In the genomic region with DNA sequence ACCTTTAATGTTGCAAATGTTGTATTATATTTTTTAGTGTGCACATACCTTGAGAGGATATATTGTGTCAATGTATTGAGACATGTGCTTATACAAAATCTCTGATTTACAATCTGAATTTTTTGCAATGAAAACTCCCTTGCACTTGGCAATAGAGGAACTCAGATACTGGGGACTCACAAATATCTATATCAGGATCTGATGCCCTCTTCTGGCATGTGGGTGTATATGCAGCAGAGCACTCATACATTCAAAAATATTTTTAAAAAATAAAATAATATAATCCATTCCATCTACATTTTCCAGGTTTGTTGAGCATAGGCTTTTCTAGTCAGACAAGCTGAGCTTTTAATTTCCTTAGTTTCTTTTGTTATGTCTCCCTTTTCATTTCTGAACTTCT, we compare ENCODE assay signal across 29 mouse cellular contexts. TPM values are rescaled to one million over a fixed set of nuclear protein-coding genes. Genes with fewer than 3 reads are reported as not detected.
DNase-seq lines count a peak whose midpoint lies in the region; ATAC-seq and TF ChIP-seq lines count a peak whose summit lies in the region.
"Had no signal": no experiment of that assay in that cellular context is flagged by ENCODE, and none has a peak within 500 bp of the region (broad histone marks: within the 10 kb centered on the region; RNA-seq: fewer than 3 reads in every experiment).

No protein-coding gene starts in this region.

- intact Hi-C loops in gastrocnemius, adult 2 months (cut with DNase I), result no loop called here
- intact Hi-C loops in gastrocnemius, postnatal 36 days (cut with DNase I), result no loop called here
- intact Hi-C loops in left cerebral cortex, adult 2 months (cut with DNase I), result loop anchor here (2.0 to 5.0 kb wide), 2 partner anchors 169 to 244 kb away; no protein-coding TSS in a partner anchor
- intact Hi-C loops in left cerebral cortex, postnatal 36 days (cut with DNase I), result loop anchor here (10.0 kb wide), 1 partner anchor 241 kb away; no protein-coding TSS in a partner anchor

- peak; percentile 47 for TF ChIP-seq RAD21 in CH12.LX (IDR thresholded peaks at IDR 0.05; ENCODE audit: low read depth, low read length)

- no peak for DNase-seq in gastrocnemius, adult 2 months
- no peak for DNase-seq in gastrocnemius, postnatal 36 days
- no peak for DNase-seq in left cerebral cortex, adult 2 months (ENCODE audit: extremely low spot score in 1 of 2, low spot score in 2 of 2)
- no peak for DNase-seq in left cerebral cortex, adult 8-10 months (ENCODE audit: low spot score in 2 of 2)
- DNase-seq in CH12.LX (ENCODE audit: extremely low read depth), result peak; percentile 17
- no peak for DNase-seq in left cerebral cortex, postnatal 36 days (ENCODE audit: low spot score in 2 of 2)
- DNase-seq: cerebellum, adult 9-11 months; gastrocnemius, postnatal 10 days; kidney, postnatal 4 days; right cerebral cortex, postnatal 25 days; thymus, adult 2 months had no signal

- no peaks in the 10 kb centered on the region for H3K27me3 ChIP-seq in CH12.LX (replicated peaks)
- H3K27me3 ChIP-seq: embryonic facial prominence, embryonic 15.5 days; heart, embryonic 15.5 days; hindbrain, embryonic 12.5 days; limb, embryonic 15.5 days; liver, embryonic 15.5 days; midbrain, embryonic 15.5 days; neural tube, embryonic 15.5 days; stomach, embryonic 15.5 days had no signal

- no peaks in the 10 kb centered on the region for H3K4me1 ChIP-seq in CH12.LX (ENCODE audit: control insufficient read depth in 1 of 2, insufficient read depth in 2 of 2)
- H3K4me1 ChIP-seq: embryonic facial prominence, embryonic 15.5 days; heart, embryonic 15.5 days; hindbrain, embryonic 12.5 days; limb, embryonic 15.5 days; liver, embryonic 15.5 days; midbrain, embryonic 15.5 days; neural tube, embryonic 15.5 days; stomach, embryonic 15.5 days had no signal

- in situ Hi-C loops in CH12.LX (cut with MboI; ENCODE audit: low pct_ligation_motif_present, low pct_unique_long_range_greater_than_20kb, low sequenced_read_pairs), result no loop called here

- H3K36me3 ChIP-seq in CH12.LX (replicated peaks in 1 of 2; ENCODE audit: control insufficient read depth in 1 of 2, insufficient read depth in 1 of 2, low read length in 1 of 2), result no peaks in the 10 kb centered on the region
- H3K36me3 ChIP-seq: embryonic facial prominence, embryonic 15.5 days; heart, embryonic 15.5 days; hindbrain, embryonic 12.5 days; limb, embryonic 15.5 days; liver, embryonic 15.5 days; midbrain, embryonic 15.5 days; neural tube, embryonic 15.5 days; stomach, embryonic 15.5 days had no signal

- H3K9ac ChIP-seq in CH12.LX (ENCODE audit: insufficient read depth, low read depth), result no peak overlapping the region
- H3K9ac ChIP-seq: embryonic facial prominence, embryonic 15.5 days; heart, embryonic 15.5 days; hindbrain, embryonic 12.5 days; limb, embryonic 15.5 days; liver, embryonic 15.5 days; midbrain, embryonic 15.5 days; neural tube, embryonic 15.5 days; stomach, embryonic 15.5 days had no signal

- no peak overlapping the region for H3K27ac ChIP-seq in gastrocnemius, adult 2 months
- no peak overlapping the region for H3K27ac ChIP-seq in left cerebral cortex, adult 2 months
- H3K27ac ChIP-seq in CH12.LX (ENCODE audit: insufficient read depth, low read depth), result no peak overlapping the region
- H3K27ac ChIP-seq: embryonic facial prominence, embryonic 15.5 days; heart, embryonic 15.5 days; hindbrain, embryonic 12.5 days; limb, embryonic 15.5 days; liver, embryonic 15.5 days; midbrain, embryonic 15.5 days; neural tube, embryonic 15.5 days; stomach, embryonic 15.5 days had no signal

- no peaks in the 10 kb centered on the region for H3K9me3 ChIP-seq in CH12.LX (replicated peaks; ENCODE audit: low read length)
- H3K9me3 ChIP-seq: embryonic facial prominence, embryonic 15.5 days; heart, embryonic 15.5 days; hindbrain, embryonic 12.5 days; limb, embryonic 15.5 days; liver, embryonic 15.5 days; midbrain, embryonic 15.5 days; neural tube, embryonic 15.5 days; stomach, embryonic 15.5 days had no signal

- ATAC-seq in megakaryocyte progenitor cell, adult 5-6 weeks (replicated peaks; ENCODE audit: poor library complexity), result peak; percentile 63; the same call in 1 of the 2 replicates
- ATAC-seq: inflammation-experienced regulatory T-cells, adult 6 months; lung, postnatal 0 days; midbrain, embryonic 15.5 days had no signal

- dilution Hi-C loops in CH12.LX (cut with MboI; ENCODE audit: extremely low pct_ligation_motif_present, extremely low pct_unique_long_range_greater_than_20kb, low sequenced_read_pairs), result no loop called here

- TF ChIP-seq EP300 in CH12.LX (IDR thresholded peaks at IDR 0.05; ENCODE audit: low read length), result no peak

- H3K79me2 ChIP-seq in CH12.LX (replicated peaks; ENCODE audit: control insufficient read depth, extremely low read depth, insufficient read depth, poor library complexity, severe bottlenecking), result no peaks in the 10 kb centered on the region

- no peak for TF ChIP-seq POLR2A in CH12.LX (IDR thresholded peaks at IDR 0.05; ENCODE audit: low read depth, low read length)

- no peak overlapping the region for H3K4me3 ChIP-seq in gastrocnemius, adult 2 months
- H3K4me3 ChIP-seq in left cerebral cortex, adult 2 months, result no peak overlapping the region
- H3K4me3 ChIP-seq in CH12.LX (replicated peaks in 1 of 3; ENCODE audit: low read depth in 2 of 3, low read length in 2 of 3, poor library complexity in 1 of 3), result no peak overlapping the region
- H3K4me3 ChIP-seq: embryonic facial prominence, embryonic 15.5 days; heart, embryonic 15.5 days; hindbrain, embryonic 12.5 days; limb, embryonic 15.5 days; liver, embryonic 15.5 days; midbrain, embryonic 15.5 days; neural tube, embryonic 15.5 days; stomach, embryonic 15.5 days had no signal

- no peak overlapping the region for H3K4me2 ChIP-seq in CH12.LX (ENCODE audit: insufficient read depth, low read depth, poor library complexity, severe bottlenecking)
- H3K4me2 ChIP-seq: embryonic facial prominence, embryonic 15.5 days; heart, embryonic 15.5 days; hindbrain, embryonic 12.5 days; limb, embryonic 15.5 days; liver, embryonic 15.5 days; midbrain, embryonic 15.5 days; neural tube, embryonic 15.5 days; stomach, embryonic 15.5 days had no signal

- TF ChIP-seq CTCF in gastrocnemius, adult 2 months (IDR thresholded peaks at IDR 0.05), result peak; percentile 36
- peak; percentile 55 for TF ChIP-seq CTCF in left cerebral cortex, adult 2 months (IDR thresholded peaks at IDR 0.05)
- TF ChIP-seq CTCF in CH12.LX (conservative IDR thresholded peaks at IDR 0.05 in 1 of 2, IDR thresholded peaks at IDR 0.05 in 1 of 2; ENCODE audit: low read depth in 2 of 2, low read length in 2 of 2), result peak in 1 of 2 experiments; percentile 48; a peak in 2 of 4 replicates

TF ChIP-seq in CH12.LX, 34 proteins besides CTCF, POLR2A, EP300 and RAD21:
- TF ChIP-seq SMC3 (IDR thresholded peaks at IDR 0.05; ENCODE audit: low read depth, low read length), result peak; percentile 34
- TF ChIP-seq CHD1 (IDR thresholded peaks at IDR 0.05; ENCODE audit: low read depth, low read length), result no peak
- no peak for TF ChIP-seq NRF1 (IDR thresholded peaks at IDR 0.05; ENCODE audit: low read depth, low read length)
- TF ChIP-seq MAX (IDR thresholded peaks at IDR 0.05; ENCODE audit: low read length), result no peak
- no peak for TF ChIP-seq MYC (IDR thresholded peaks at IDR 0.05; ENCODE audit: low read depth, low read length)
- no peak for TF ChIP-seq BHLHE40 (IDR thresholded peaks at IDR 0.05; ENCODE audit: low read depth, low read length)
- no peak for TF ChIP-seq RCOR1 (conservative IDR thresholded peaks at IDR 0.05; ENCODE audit: low read depth, low read length)
- no peak for TF ChIP-seq TCF12 (IDR thresholded peaks at IDR 0.05; ENCODE audit: low read depth, low read length)
- no peak for TF ChIP-seq E2F4 (IDR thresholded peaks at IDR 0.05; ENCODE audit: insufficient replicate concordance, low read depth, low read length)

RNA-seq across cellular contexts. Expression of a gene that starts 15.5 kb away (rescaled TPM):
- not detected for total RNA-seq in gastrocnemius, adult 2 months (2021)
- total RNA-seq in gastrocnemius, postnatal 36 days (2021), result not detected
- not detected for total RNA-seq in left cerebral cortex, adult 2 months (2021)
- not detected for total RNA-seq in left cerebral cortex, adult 8-10 months (2022)
- not detected in 2 replicates for total RNA-seq in CH12.LX (2012; rRNA removed)
- not detected in 2 replicates for total RNA-seq in CH12.LX (2014; rRNA removed)
- polyA plus RNA-seq in CH12.LX (2012; ENCODE audit: insufficient read length, low read depth), result not detected in 2 replicates
- not detected in 2 replicates for total RNA-seq in megakaryocyte progenitor cell, adult 5-6 weeks (2015)
- total RNA-seq in megakaryocyte progenitor cell, adult 5-6 weeks (2017), result not detected in 2 replicates
- total RNA-seq in left cerebral cortex, postnatal 36 days (2021), result not detected
- total RNA-seq: adrenal gland, adult 18-20 months; ES-E14; gastrocnemius, postnatal 10 days; heart, adult 8-10 months; layer of hippocampus, postnatal 25 days; left cerebral cortex, postnatal 25 days; megakaryocyte, adult 5-6 weeks had no signal
- polyA plus RNA-seq: embryonic facial prominence, embryonic 15.5 days; heart, embryonic 15.5 days; hindbrain, embryonic 12.5 days; inflammation-experienced regulatory T-cells, adult 6 months; kidney, embryonic 14.5 days; limb, embryonic 15.5 days; liver, embryonic 15.5 days; lung, postnatal 0 days; midbrain, embryonic 15.5 days; neural tube, embryonic 15.5 days; stomach, embryonic 15.5 days; thymus, adult 2 months had no signal

Comparison
In these comparisons a context has a peak if more than half of its experiments do, and no peak if none do; other contexts are left out.
1. intact Hi-C loops: an anchor here in left cerebral cortex, adult 2 months (2.0 to 5.0 kb wide) and left cerebral cortex, postnatal 36 days (10.0 kb wide); none called in gastrocnemius, adult 2 months and gastrocnemius, postnatal 36 days.